Mouse (Mus musculus): Measurements from ENCODE around the gene Eln. TPM values are rescaled to one million over a fixed set of nuclear protein-coding genes. Genes with fewer than 3 reads are reported as not detected.

The Eln gene
- polyA plus RNA-seq, 1 experiment from 2014 or later, result 0.88 TPM

DNA sequence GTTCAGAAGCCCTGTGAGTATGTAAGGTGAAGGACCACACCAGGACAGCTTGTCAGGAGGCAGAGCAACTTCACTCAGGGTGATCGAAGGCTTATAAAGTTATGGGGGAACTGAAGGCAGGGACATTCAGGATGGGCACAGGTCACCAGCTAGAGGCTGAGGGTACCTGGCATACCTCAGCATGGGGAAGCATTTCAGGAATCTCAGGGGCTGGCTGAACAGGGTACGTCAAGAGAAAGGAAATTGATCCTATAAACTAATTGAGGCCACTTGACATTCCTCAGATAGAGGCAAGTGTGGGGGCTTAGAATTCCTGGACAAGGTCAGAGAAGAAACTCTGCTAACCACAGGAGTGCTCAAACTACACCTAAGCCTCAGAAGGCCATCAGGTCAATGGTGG, 51.6 kb downstream of the Eln start:
- Histone ChIP-seq H3K36me3 (no peaks in the 10 kb centered on the region), H3K27me3 (ENCODE audit: low read depth, poor library complexity, severe bottlenecking) (no peaks in the 10 kb centered on the region), H3K9me3 (replicated peaks) (no peaks in the 10 kb centered on the region), H3K4me3 (no peak overlapping the region), H3K4me1 (no peaks in the 10 kb centered on the region), H3K27ac (replicated peaks) (no peak overlapping the region)
- WGBS, result 79% methylated on average over 2 of the region's 2 CpGs
- DNase-seq (ENCODE audit: low spot score), result no peak

DNA sequence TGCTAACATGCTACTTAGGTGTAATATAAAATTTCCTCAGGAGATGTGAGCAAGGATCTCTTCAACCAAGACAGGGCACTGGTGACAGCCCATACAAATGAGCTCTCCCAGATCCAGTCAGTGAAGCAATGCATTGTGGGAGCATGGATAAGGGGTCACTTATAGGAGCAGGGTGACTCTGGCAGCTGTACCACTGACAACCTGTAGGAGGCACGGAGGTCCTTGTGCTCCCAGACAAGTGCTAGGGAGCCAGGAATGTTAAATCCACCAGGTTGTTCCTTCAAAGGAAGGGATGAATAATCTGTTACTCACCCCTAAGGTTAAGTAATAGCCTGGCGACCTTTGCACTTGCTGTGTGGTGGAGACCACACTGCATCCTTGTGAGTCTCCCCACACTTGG, 52.0 kb downstream of the Eln start:
- no peak overlapping the region for H3K4me3 ChIP-seq
- H3K36me3 ChIP-seq, result no peaks in the 10 kb centered on the region
- no peaks in the 10 kb centered on the region for H3K9me3 ChIP-seq (replicated peaks)
- no peak overlapping the region for H3K27ac ChIP-seq (replicated peaks)
- no peaks in the 10 kb centered on the region for H3K27me3 ChIP-seq (ENCODE audit: low read depth, poor library complexity, severe bottlenecking)
- 10% methylated on average over 2 of the region's 2 CpGs for WGBS
- H3K4me1 ChIP-seq, result no peaks in the 10 kb centered on the region
- DNase-seq (ENCODE audit: low spot score), result no peak

DNA sequence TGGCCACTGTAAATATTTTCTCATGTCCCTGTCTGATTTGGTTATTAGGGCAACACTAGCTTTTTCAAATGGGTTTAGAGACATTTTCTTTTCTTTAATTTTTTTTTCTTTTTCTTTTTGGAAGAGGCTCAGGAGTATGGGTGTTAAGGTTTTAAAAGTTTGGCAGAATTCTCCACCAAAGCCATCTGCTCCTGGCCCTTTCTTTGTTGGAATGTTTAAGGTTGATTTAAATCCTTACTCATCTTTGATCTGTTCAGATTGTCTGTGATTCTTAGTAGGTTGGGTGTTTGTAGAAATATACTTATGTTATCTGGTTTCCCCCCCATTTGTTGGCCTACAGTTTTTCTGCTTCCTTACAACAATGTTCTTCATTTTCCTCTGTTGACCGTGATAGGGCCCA, 54.4 kb downstream of the Eln start:
- H3K27ac ChIP-seq (replicated peaks), result no peak overlapping the region
- 88% methylated on average over 1 of the region's 1 CpGs for WGBS
- no peak for DNase-seq (ENCODE audit: low spot score)
- H3K4me3 ChIP-seq, result no peak overlapping the region
- peaks cover 12% of the 10 kb centered on the region for H3K4me1 ChIP-seq
- H3K36me3 ChIP-seq, result no peaks in the 10 kb centered on the region
- H3K9me3 ChIP-seq (replicated peaks), result no peaks in the 10 kb centered on the region
- H3K27me3 ChIP-seq (ENCODE audit: low read depth, poor library complexity, severe bottlenecking), result 0 out of 2 replicates have a peak, but pooled peaks cover under 1% of the 10 kb centered on the region

DNA sequence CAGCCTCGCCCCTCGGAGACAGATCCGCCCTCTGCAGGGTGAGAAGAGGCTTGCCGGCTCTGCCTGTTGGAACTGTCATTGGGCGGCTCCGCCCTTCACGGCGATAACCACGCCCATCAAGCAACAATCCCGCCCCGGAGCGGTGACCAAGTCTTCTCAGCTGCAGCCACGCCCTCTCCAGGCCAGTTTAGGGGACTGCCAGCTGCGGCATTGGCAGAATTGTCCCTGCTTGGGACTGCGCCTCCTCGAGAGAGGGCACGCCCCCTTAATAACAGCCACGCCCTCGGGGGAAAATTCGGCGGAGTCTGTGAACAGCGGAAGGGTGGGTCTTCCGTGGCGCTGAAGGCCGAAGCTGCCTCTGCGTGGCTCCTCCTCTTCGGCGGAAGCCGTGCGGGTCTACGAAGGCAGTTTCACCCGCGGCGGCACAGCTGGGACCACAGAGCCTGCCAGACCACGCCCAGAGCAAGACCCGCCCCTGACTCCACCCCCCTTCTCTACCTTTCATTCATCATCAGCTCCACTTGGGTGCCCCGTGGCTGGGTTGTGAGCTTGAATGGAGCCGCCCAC, 58.3 kb downstream of the Eln start:
- peaks cover 27% of the 10 kb centered on the region for H3K36me3 ChIP-seq
- no peaks in the 10 kb centered on the region for H3K9me3 ChIP-seq (replicated peaks)
- H3K4me3 ChIP-seq, result peak overlapping the region; percentile 84
- peaks cover 22% of the 10 kb centered on the region for H3K4me1 ChIP-seq
- under 1% methylated on average over 38 of the region's 38 CpGs for WGBS
- H3K27me3 ChIP-seq (ENCODE audit: low read depth, poor library complexity, severe bottlenecking), result peaks cover 15% of the 10 kb centered on the region
- H3K27ac ChIP-seq (replicated peaks), result peak overlapping the region; percentile 87
- peak; percentile 100 for DNase-seq (ENCODE audit: low spot score)

DNA sequence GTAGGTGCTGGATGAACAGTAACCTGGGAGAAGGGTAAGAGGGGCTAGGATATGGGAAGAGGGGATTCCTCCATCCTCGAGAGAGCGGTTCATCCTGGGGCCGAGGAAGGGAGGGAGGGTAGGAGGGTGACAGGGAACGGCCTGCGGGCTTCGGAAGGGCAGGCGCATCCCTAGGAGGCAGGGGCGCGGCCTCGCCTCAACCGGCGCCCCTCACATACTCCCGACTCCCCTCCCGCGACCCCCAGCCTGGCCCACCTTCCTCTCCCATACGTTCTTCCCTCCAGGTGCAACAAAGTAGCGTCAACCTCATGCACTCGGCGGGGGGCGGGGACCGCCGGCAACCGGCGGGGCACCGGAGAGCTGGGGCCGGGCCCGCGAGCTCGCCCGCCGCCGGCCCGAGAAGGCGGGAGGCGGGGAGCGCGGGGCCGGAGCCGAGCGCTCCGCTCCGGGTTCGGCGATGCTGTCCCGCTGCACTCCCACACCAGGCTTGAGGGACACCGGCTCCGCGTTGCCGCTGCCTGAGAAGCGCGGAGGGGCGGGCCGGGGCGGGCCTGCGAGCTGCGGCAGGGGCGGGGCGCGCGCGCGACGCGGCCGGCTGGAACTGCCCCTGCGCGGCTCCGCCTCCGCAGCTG, 58.9 kb downstream of the Eln start, which contains the start of gene Limk1:
Limk1 (minus strand) TSS at position 513 of the 632 bp plus-strand sequence.
- DNase-seq (ENCODE audit: low spot score), result no peak
- H3K27ac ChIP-seq (replicated peaks), result peak within 1 kb of the TSS; percentile 87

DNA sequence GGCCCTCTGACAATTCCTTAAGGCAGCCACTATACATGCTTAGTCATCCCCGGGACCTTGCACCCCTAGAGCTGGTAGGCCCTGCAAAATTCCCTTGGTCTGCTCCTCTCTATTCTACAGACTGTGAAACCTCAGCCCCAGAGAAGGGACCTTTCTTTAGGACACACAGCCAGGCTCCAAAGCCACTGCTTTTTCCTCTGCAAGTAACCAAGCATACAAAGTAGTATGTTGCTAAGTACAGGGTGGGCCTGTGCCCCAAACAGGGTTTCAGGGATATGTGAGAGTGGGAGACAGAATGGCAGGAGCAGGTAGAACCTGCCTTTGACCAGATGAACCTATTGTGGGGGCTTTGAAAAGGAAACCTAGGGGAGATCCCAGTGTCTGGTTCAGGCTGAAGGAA, 59.9 kb downstream of the Eln start:
- Histone ChIP-seq H3K27me3 (ENCODE audit: low read depth, poor library complexity, severe bottlenecking) (peaks cover 15% of the 10 kb centered on the region), H3K4me1 (peaks cover 22% of the 10 kb centered on the region), H3K4me3 (peak overlapping the region; percentile 84), H3K36me3 (peaks cover 36% of the 10 kb centered on the region), H3K9me3 (replicated peaks) (no peaks in the 10 kb centered on the region), H3K27ac (replicated peaks) (no peak overlapping the region)
- DNase-seq (ENCODE audit: low spot score), result no peak
- 81% methylated on average over 1 of the region's 1 CpGs for WGBS

More for the DNA sequence above, 58.9 kb downstream of the Eln start, which contains the start of gene Limk1:
- under 1% methylated on average over 60 of the region's 69 CpGs for WGBS
- H3K27me3 ChIP-seq (ENCODE audit: low read depth, poor library complexity, severe bottlenecking), result peaks cover 15% of the 10 kb centered on the region
- peak within 1 kb of the TSS; percentile 84 for H3K4me3 ChIP-seq
- no peaks in the 10 kb centered on the region for H3K9me3 ChIP-seq (replicated peaks)
- peaks cover 22% of the 10 kb centered on the region for H3K4me1 ChIP-seq
- peaks cover 30% of the 10 kb centered on the region for H3K36me3 ChIP-seq

DNA sequence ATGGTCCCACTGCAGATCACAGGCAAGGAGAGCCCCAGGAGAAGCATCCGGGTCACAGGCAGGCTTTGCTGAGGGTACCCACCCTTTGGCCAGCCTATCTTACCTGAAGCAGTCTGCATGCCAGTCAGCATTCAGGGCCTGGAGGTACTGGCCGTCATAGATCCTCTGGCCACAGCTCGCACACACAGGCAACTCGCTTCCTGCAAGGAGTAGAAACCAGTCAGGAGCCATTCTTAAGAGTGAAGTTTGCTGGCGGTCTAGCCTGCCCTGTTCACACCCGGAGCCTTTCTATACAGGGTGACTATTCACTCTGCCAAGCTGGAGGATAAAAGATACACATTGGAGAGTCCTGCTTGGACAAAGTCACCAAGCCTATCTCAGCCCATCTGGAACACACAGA, 60.6 kb downstream of the Eln start:
- H3K27ac ChIP-seq (replicated peaks), result no peak overlapping the region
- 87% methylated on average over 6 of the region's 6 CpGs for WGBS
- no peaks in the 10 kb centered on the region for H3K9me3 ChIP-seq (replicated peaks)
- peaks cover 36% of the 10 kb centered on the region for H3K36me3 ChIP-seq
- DNase-seq (ENCODE audit: low spot score), result no peak
- H3K4me1 ChIP-seq, result peaks cover 22% of the 10 kb centered on the region
- no peak overlapping the region for H3K4me3 ChIP-seq
- peaks cover 15% of the 10 kb centered on the region for H3K27me3 ChIP-seq (ENCODE audit: low read depth, poor library complexity, severe bottlenecking)

DNA sequence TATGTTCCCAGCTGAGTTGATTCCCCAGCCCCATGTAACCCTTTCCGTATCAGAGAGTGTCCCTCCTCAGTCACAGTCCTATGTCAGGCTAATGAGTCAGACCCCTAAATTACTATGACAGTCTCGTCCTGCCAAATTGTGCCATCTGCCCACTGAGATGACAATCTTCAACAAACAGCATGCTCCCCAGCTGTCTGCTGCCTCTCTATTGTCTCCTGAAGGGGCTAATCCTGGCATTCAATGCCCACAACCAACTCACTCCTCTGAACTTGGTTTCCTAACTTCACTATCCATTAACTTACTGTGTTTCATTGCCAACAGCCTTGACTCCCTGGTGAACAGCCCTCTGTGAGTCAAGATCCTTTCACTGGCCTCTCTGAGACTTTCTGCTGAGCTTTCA, 62.7 kb downstream of the Eln start:
- DNase-seq (ENCODE audit: low spot score), result no peak
- Histone ChIP-seq H3K36me3 (peaks cover 45% of the 10 kb centered on the region), H3K27me3 (ENCODE audit: low read depth, poor library complexity, severe bottlenecking) (peaks cover 15% of the 10 kb centered on the region), H3K4me1 (peaks cover 22% of the 10 kb centered on the region), H3K9me3 (replicated peaks) (no peaks in the 10 kb centered on the region), H3K27ac (replicated peaks) (no peak overlapping the region), H3K4me3 (no peak overlapping the region)
- WGBS, result 86% methylated on average over 2 of the region's 2 CpGs

DNA sequence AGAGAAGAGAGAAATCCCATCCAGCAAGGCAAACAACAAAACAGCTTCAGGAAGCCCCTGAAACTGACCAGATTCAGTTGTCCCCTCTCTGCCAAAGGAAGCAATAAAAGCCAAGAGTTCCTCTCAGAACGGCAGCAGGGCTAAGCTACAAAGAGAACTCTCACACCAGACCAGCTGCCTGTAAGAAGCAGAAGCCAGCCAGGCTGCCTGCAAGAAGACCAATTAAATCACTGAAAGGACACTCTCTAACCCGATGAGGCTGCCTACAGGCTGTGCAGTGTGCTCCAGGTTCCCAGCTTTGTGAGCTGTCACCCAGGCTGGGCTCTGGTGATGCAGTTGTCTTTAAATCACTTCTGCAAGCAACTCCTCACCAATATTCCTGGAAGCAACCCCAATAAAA, 63.3 kb downstream of the Eln start:
- no peak for DNase-seq (ENCODE audit: low spot score)
- Histone ChIP-seq H3K27ac (replicated peaks) (no peak overlapping the region), H3K36me3 (peaks cover 45% of the 10 kb centered on the region), H3K4me1 (peaks cover 24% of the 10 kb centered on the region), H3K4me3 (no peak overlapping the region), H3K27me3 (ENCODE audit: low read depth, poor library complexity, severe bottlenecking) (peaks cover 15% of the 10 kb centered on the region), H3K9me3 (replicated peaks) (no peaks in the 10 kb centered on the region)
- 89% methylated on average over 2 of the region's 2 CpGs for WGBS

DNA sequence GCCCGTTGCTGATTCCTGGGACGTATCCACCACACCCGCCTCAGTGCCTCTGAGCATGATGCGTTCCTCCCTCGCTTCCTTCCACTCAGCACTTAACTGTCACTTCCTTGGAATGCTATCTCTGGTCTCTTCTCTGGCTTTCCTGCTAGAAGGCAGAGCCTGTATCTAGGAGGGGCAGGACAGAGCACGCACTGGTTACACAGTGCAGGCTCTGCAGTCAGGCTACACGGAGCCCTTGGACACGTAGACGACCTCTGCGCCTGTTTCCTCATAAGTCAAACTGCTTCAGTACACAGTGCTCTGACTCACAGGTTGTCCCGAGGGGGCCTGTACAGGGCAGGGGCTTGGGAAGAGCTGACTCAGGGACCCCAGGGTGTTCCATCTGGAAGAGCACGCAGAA, 66.9 kb downstream of the Eln start:
- WGBS, result 87% methylated on average over 12 of the region's 12 CpGs
- H3K4me1 ChIP-seq, result peaks cover 42% of the 10 kb centered on the region
- H3K27me3 ChIP-seq (ENCODE audit: low read depth, poor library complexity, severe bottlenecking), result no peaks in the 10 kb centered on the region
- no peak overlapping the region for H3K27ac ChIP-seq (replicated peaks)
- no peak overlapping the region for H3K4me3 ChIP-seq
- peaks cover 32% of the 10 kb centered on the region for H3K36me3 ChIP-seq
- H3K9me3 ChIP-seq (replicated peaks), result no peaks in the 10 kb centered on the region
- DNase-seq (ENCODE audit: low spot score), result no peak

DNA sequence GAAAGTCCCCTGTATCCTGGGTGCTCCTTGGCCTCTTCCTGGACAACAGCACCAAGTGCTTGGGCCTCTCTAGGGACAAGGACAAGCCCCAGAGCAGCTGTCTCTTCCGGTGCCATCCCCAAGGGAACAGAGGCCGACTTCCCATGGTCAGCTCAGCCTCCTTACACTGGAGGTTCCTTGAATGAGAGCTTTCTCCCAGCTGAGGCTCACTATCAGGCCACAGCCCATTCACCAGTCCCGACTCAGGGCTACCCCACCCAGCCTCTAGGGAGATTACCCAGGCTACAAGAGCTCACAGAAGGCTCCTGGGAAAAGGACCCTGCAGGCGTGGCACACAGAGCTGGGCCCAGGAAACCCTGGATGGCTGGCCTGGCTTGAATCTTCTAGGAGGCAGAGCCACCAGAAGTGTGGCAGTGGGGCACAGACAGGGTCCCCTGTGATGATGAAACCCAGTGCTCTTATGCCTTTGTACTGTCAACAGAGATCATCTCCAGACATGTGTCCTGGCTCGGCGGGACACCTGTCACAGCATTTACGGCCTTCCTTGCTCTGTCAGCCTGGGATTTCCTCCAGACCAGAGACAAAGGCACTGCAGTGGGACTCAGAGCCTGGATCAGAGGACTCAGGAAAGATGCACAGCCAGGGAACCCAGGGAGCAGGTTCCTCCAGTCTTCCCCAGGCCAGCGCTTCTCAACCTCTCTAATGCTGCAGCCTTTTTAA, 68.1 kb downstream of the Eln start:
- Histone ChIP-seq H3K4me1 (peaks cover 50% of the 10 kb centered on the region), H3K27me3 (ENCODE audit: low read depth, poor library complexity, severe bottlenecking) (no peaks in the 10 kb centered on the region), H3K27ac (replicated peaks) (peak overlapping the region; percentile 96), H3K9me3 (replicated peaks) (no peaks in the 10 kb centered on the region), H3K4me3 (no peak overlapping the region), H3K36me3 (peaks cover 19% of the 10 kb centered on the region)
- WGBS, result 75% methylated on average over 8 of the region's 8 CpGs
- DNase-seq (ENCODE audit: low spot score), result no peak

DNA sequence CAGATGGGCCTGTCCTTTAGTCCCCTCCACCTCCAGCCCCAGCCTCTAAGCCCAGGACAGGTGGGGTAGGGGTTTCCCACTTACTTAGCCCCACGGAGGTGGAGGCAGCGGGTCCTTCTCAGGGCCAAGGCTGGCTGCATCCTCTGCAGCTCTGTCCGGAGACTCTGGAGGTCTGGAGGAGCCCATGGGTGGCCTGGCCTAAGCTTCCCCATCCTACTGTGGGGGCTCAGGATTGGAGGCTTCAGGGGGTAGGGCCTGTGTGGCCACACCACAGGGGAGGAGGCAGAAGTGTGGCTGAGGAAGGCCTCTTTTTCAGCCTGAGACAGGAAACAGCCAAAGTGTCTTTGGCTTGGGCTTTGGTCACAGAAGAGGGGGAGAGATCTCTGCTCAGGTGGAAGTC, 69.1 kb downstream of the Eln start:
- H3K4me3 ChIP-seq, result no peak overlapping the region
- peaks cover 50% of the 10 kb centered on the region for H3K4me1 ChIP-seq
- peaks cover 14% of the 10 kb centered on the region for H3K36me3 ChIP-seq
- H3K27ac ChIP-seq (replicated peaks), result peak overlapping the region; percentile 96
- H3K27me3 ChIP-seq (ENCODE audit: low read depth, poor library complexity, severe bottlenecking), result no peaks in the 10 kb centered on the region
- no peaks in the 10 kb centered on the region for H3K9me3 ChIP-seq (replicated peaks)
- 73% methylated on average over 3 of the region's 3 CpGs for WGBS
- DNase-seq (ENCODE audit: low spot score), result no peak

DNA sequence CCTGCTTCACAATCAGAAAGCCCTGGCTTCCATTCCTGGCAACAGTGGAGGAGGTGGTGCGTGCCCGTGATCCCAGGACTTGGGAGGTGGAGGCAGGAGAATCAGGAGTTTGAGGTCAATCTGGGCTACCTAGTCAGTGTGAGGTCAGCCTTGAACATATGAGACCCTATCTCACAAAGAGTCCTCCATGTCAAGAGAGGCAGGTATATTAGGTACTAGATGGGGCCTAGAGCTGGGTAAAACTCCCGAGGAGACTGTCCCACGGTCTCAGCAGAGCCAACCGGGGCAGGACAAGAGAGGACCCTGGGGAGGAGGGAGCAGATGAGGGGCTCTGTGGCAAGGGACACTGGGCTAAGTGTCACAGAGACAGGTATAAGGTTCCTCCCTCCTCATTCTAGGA, 69.6 kb downstream of the Eln start:
- WGBS, result 87% methylated on average over 5 of the region's 5 CpGs
- H3K27ac ChIP-seq (replicated peaks), result peak overlapping the region; percentile 96
- H3K27me3 ChIP-seq (ENCODE audit: low read depth, poor library complexity, severe bottlenecking), result no peaks in the 10 kb centered on the region
- peaks cover 15% of the 10 kb centered on the region for H3K36me3 ChIP-seq
- H3K4me3 ChIP-seq, result 0 out of 2 replicates have a peak overlapping the region, but pooled peaks have one; percentile 5
- peaks cover 50% of the 10 kb centered on the region for H3K4me1 ChIP-seq
- DNase-seq (ENCODE audit: low spot score), result no peak
- H3K9me3 ChIP-seq (replicated peaks), result no peaks in the 10 kb centered on the region

All from midbrain, embryonic 10.5 days (tissue).